Mouse (Mus musculus): ENCODE measurements at regions not wholly inside any gene's neighbourhood (a gene's known extent, or its start where the extent isn't known, plus 50 kb on each side); places are given as distances from the start of the nearest gene placed in this dataset.

DNA sequence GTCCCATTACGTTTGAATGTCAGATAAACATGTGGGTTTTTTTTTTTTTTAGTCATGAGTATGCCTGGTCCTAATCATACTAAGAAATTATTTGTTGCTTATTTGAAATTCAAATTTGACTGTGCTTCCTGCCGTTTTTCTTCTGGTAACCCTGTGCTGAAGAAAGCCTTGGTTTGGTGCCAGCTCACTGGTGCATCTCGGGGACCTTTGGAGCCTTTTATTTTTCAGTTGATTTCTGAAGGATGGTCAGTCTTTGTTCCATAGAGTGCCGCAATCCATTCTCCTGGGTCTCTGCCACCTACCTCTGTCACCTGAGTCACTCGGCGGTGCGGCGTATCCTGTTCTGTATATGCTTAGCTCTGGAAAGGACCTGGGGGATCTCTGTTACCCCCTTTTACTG is 158.9 kb upstream of the Id4 start:
- Histone ChIP-seq H3K27me3 (ENCODE audit: control insufficient read depth, insufficient read depth, low read depth, low read length) (no peaks in the 10 kb centered on the region), H3K9me3 (ENCODE audit: control insufficient read depth, low read length) (no peaks in the 10 kb centered on the region), H3K4me1 (replicated peaks; ENCODE audit: control insufficient read depth, insufficient read depth, low read length) (no peaks in the 10 kb centered on the region), H3K36me3 (ENCODE audit: control insufficient read depth, insufficient read depth, low read length) (no peaks in the 10 kb centered on the region), H3K4me3 (ENCODE audit: low read length) (no peak overlapping the region), H3K27ac (ENCODE audit: low read length) (no peak overlapping the region), H3K9ac (ENCODE audit: low read length) (no peak overlapping the region), H3K4me2 (ENCODE audit: low read depth, low read length) (no peak overlapping the region)
- WGBS, result 67% methylated on average over 8 of the region's 8 CpGs
- ATAC-seq (ENCODE audit: low read depth), result no peak

DNA sequence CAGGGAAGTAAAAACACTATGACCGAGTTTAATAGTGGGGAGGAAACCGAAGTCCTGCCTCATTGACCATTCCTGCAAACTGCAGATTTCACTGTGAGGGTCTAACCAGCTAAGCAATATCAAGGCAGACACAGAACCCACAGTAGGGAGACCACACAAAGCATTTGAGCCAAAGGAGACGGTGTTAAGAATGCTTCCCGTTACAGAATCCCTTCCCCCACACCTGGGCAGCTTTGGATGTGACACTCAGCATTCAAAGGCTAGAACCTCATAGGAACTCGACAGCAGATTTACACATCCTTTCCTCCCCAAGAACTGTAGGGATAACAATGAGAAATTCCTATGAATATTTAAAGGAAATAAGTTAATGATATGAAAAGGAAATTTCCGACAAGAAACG is 158.5 kb upstream of the Id4 start:
- no peaks in the 10 kb centered on the region for H3K4me1 ChIP-seq (replicated peaks; ENCODE audit: control insufficient read depth, insufficient read depth, low read length)
- WGBS, result 56% methylated on average over 7 of the region's 7 CpGs
- H3K9me3 ChIP-seq (ENCODE audit: control insufficient read depth, low read length), result no peaks in the 10 kb centered on the region
- H3K9ac ChIP-seq (ENCODE audit: low read length), result no peak overlapping the region
- H3K4me3 ChIP-seq (ENCODE audit: low read length), result no peak overlapping the region
- H3K27ac ChIP-seq (ENCODE audit: low read length), result no peak overlapping the region
- H3K4me2 ChIP-seq (ENCODE audit: low read depth, low read length), result no peak overlapping the region
- no peak for ATAC-seq (ENCODE audit: low read depth)
- no peaks in the 10 kb centered on the region for H3K36me3 ChIP-seq (ENCODE audit: control insufficient read depth, insufficient read depth, low read length)
- H3K27me3 ChIP-seq (ENCODE audit: control insufficient read depth, insufficient read depth, low read depth, low read length), result no peaks in the 10 kb centered on the region

DNA sequence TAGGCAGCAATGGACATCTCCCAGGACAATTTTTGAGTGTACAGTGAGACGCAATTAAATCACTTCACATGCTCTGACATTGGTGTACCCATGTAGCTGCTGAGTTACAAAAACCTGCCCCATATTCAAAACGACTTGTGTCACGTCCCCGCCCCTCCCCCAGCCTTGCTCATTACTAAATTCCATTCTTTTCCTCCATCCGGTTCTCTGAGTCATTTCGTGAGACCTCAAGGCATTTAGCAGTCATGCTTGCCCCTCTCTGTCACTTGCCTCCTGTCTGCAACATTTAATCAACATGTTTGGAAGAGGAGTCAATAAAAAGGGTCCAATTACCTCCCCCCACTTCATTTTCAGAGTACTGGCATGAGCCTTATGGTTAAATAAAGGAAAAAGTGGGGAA is 156.3 kb upstream of the Id4 start:
- ATAC-seq (ENCODE audit: low read depth), result no peak
- Histone ChIP-seq H3K4me3 (ENCODE audit: low read length) (no peak overlapping the region), H3K36me3 (ENCODE audit: control insufficient read depth, insufficient read depth, low read length) (no peaks in the 10 kb centered on the region), H3K4me2 (ENCODE audit: low read depth, low read length) (no peak overlapping the region), H3K27ac (ENCODE audit: low read length) (no peak overlapping the region), H3K9me3 (ENCODE audit: control insufficient read depth, low read length) (no peaks in the 10 kb centered on the region), H3K4me1 (replicated peaks; ENCODE audit: control insufficient read depth, insufficient read depth, low read length) (no peaks in the 10 kb centered on the region), H3K9ac (ENCODE audit: low read length) (no peak overlapping the region), H3K27me3 (ENCODE audit: control insufficient read depth, insufficient read depth, low read depth, low read length) (no peaks in the 10 kb centered on the region)
- WGBS, result 50% methylated on average over 6 of the region's 6 CpGs

DNA sequence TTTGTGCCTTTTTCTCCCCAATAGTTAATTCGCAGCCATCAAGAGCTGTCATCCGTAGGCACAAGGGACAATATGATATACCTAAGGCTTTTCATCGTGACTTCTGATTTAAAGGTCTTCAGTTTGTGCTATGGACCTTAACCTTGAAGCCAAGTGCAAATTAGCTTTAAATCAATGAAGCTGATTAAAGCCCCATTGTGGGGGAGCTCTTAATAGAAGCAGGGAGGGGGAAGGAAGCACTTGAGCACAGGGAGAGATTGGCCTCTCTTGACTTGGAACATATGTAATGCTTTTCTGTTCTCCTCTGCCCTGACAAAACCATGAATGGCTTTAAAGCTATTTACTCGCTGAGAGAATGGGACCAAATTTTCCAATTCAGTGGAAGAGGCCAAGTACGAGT is 154.1 kb upstream of the Id4 start:
- Histone ChIP-seq H3K4me2 (ENCODE audit: low read depth, low read length) (no peak overlapping the region), H3K27me3 (ENCODE audit: control insufficient read depth, insufficient read depth, low read depth, low read length) (no peaks in the 10 kb centered on the region), H3K36me3 (ENCODE audit: control insufficient read depth, insufficient read depth, low read length) (no peaks in the 10 kb centered on the region), H3K4me3 (ENCODE audit: low read length) (no peak overlapping the region), H3K9me3 (ENCODE audit: control insufficient read depth, low read length) (no peaks in the 10 kb centered on the region), H3K4me1 (replicated peaks; ENCODE audit: control insufficient read depth, insufficient read depth, low read length) (no peaks in the 10 kb centered on the region), H3K27ac (ENCODE audit: low read length) (no peak overlapping the region), H3K9ac (ENCODE audit: low read length) (no peak overlapping the region)
- no peak for ATAC-seq (ENCODE audit: low read depth)
- 75% methylated on average over 5 of the region's 5 CpGs for WGBS

DNA sequence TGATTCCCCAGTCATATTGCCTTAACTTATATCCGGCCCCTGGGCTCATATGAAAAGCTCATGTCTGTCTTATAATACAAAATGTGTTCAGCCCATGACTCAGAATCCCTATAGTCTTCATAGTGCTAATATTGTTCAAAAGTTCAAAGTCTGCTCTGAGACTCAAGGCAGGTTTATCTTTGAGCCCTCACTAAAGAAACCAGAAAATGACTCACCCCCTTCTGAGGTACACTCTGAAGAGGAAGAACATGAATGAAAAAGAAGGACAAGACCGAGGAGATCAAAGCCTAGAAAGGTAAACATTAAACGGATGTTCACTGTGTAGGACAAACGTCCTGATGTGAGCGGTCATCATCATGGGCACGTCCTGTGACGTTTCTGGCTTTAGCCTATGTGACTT is 145.1 kb upstream of the Id4 start:
- Histone ChIP-seq H3K4me3 (ENCODE audit: low read length) (no peak overlapping the region), H3K4me2 (ENCODE audit: low read depth, low read length) (no peak overlapping the region), H3K27me3 (ENCODE audit: control insufficient read depth, insufficient read depth, low read depth, low read length) (no peaks in the 10 kb centered on the region), H3K27ac (ENCODE audit: low read length) (no peak overlapping the region), H3K9ac (ENCODE audit: low read length) (no peak overlapping the region), H3K9me3 (ENCODE audit: control insufficient read depth, low read length) (no peaks in the 10 kb centered on the region), H3K36me3 (ENCODE audit: control insufficient read depth, insufficient read depth, low read length) (no peaks in the 10 kb centered on the region), H3K4me1 (replicated peaks; ENCODE audit: control insufficient read depth, insufficient read depth, low read length) (no peaks in the 10 kb centered on the region)
- ATAC-seq (ENCODE audit: low read depth), result no peak
- 45% methylated on average over 7 of the region's 7 CpGs for WGBS

DNA sequence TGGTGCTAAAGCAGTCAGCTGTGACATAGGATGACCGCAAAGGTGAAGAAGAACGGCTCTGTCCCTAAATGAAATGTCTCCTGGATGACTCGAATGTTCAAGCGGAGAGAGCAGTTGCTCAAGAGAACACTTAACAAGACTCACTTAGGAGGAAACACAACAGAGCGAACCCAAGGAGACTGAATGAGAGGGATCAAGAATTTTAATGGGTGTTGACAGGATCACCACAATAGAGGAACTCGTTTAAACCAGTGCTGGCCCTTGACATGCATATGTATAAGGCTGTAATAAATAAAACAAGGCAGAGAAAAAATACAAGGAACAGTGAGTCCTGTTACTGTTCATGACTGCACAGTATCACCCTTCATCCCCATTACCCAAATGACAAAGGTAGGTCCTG is 134.4 kb upstream of the Id4 start:
- ATAC-seq (ENCODE audit: low read depth), result no peak
- Histone ChIP-seq H3K4me1 (replicated peaks; ENCODE audit: control insufficient read depth, insufficient read depth, low read length) (peaks cover 10% of the 10 kb centered on the region; the same call in 1 of the 2 replicates), H3K9me3 (ENCODE audit: control insufficient read depth, low read length) (no peaks in the 10 kb centered on the region), H3K27ac (ENCODE audit: low read length) (no peak overlapping the region), H3K9ac (ENCODE audit: low read length) (no peak overlapping the region), H3K4me2 (ENCODE audit: low read depth, low read length) (no peak overlapping the region), H3K36me3 (ENCODE audit: control insufficient read depth, insufficient read depth, low read length) (no peaks in the 10 kb centered on the region), H3K27me3 (ENCODE audit: control insufficient read depth, insufficient read depth, low read depth, low read length) (no peaks in the 10 kb centered on the region), H3K4me3 (ENCODE audit: low read length) (no peak overlapping the region)
- 67% methylated on average over 6 of the region's 6 CpGs for whole genome bisulfite sequencing

DNA sequence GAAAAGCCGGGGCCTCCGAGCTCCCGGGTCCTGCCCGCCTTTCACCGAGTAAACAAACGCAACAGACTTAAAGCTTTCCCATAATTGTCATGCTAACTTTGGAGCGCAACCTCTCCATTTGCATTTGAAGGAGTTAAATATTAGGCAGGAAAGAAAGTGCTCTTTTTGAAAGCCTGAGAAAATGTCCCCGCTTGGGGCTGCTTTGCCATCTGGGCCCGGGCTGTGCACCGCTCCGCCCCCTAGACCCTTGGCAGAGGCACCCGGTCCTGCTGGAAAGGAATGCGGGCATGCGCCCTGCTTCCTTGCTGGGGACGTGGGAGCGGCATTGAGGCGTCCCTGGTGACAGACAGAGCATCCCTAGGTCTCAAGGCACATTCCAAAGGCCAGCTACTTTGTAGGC is 130.3 kb upstream of the Id4 start:
- peak; percentile 92 for ATAC-seq (ENCODE audit: low read depth)
- Histone ChIP-seq H3K4me3 (ENCODE audit: low read length) (peak overlapping the region; percentile 44), H3K9me3 (ENCODE audit: control insufficient read depth, low read length) (no peaks in the 10 kb centered on the region), H3K27ac (ENCODE audit: low read length) (peak overlapping the region; percentile 27; the same call in 1 of the 2 replicates), H3K4me2 (ENCODE audit: low read depth, low read length) (peak overlapping the region; percentile 71), H3K4me1 (replicated peaks; ENCODE audit: control insufficient read depth, insufficient read depth, low read length) (peaks cover 10% of the 10 kb centered on the region; the same call in 1 of the 2 replicates), H3K27me3 (ENCODE audit: control insufficient read depth, insufficient read depth, low read depth, low read length) (no peaks in the 10 kb centered on the region), H3K36me3 (ENCODE audit: control insufficient read depth, insufficient read depth, low read length) (no peaks in the 10 kb centered on the region), H3K9ac (ENCODE audit: low read length) (peak overlapping the region; percentile 60)
- WGBS, result under 1% methylated on average over 17 of the region's 17 CpGs

DNA sequence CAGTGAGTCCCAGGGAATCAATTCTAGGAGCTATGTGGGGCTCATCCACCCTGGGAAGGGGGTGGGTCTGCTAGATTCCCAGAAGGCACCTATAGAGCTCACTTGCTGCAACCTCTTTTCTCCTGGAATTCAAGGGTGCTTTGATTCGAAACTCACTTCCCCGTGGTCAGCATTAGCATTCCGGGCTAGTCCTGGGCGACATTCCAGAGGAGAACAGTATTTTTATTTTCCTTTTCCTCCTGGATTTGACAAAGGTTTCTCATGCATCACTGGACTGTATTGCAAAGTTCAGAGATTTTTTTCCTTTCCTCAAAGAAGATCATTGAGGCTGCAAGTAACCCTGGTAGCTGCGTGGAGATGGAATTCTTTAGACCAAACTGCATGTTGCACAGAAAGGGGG is 129.3 kb upstream of the Id4 start:
- no peak overlapping the region for H3K27ac ChIP-seq (ENCODE audit: low read length)
- no peak overlapping the region for H3K4me2 ChIP-seq (ENCODE audit: low read depth, low read length)
- 41% methylated on average over 5 of the region's 5 CpGs for WGBS
- H3K9me3 ChIP-seq (ENCODE audit: control insufficient read depth, low read length), result no peaks in the 10 kb centered on the region
- no peaks in the 10 kb centered on the region for H3K36me3 ChIP-seq (ENCODE audit: control insufficient read depth, insufficient read depth, low read length)
- H3K9ac ChIP-seq (ENCODE audit: low read length), result no peak overlapping the region
- no peak for ATAC-seq (ENCODE audit: low read depth)
- H3K4me1 ChIP-seq (replicated peaks; ENCODE audit: control insufficient read depth, insufficient read depth, low read length), result peaks cover 10% of the 10 kb centered on the region; the same call in 1 of the 2 replicates
- no peaks in the 10 kb centered on the region for H3K27me3 ChIP-seq (ENCODE audit: control insufficient read depth, insufficient read depth, low read depth, low read length)
- H3K4me3 ChIP-seq (ENCODE audit: low read length), result no peak overlapping the region

DNA sequence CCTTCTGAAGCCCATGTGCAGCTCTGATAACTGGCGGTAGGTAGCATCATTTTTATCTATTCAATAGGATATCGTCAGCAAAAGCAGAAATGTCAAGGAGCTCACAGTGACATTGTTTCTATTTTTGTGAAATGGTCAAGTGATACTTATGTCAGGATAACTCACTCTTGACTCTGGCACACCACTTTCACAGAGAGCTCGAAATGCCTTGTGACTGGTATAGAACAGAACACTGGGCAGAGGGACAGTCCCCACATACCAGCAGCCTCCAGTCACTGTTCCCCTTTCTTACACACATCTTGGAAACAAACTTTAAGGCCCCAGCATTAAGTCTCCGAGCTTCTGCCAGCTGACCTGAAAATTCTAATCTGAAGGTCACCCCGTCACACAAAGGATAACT is 115.1 kb upstream of the Id4 start:
- no peak overlapping the region for H3K27ac ChIP-seq (ENCODE audit: low read length)

DNA sequence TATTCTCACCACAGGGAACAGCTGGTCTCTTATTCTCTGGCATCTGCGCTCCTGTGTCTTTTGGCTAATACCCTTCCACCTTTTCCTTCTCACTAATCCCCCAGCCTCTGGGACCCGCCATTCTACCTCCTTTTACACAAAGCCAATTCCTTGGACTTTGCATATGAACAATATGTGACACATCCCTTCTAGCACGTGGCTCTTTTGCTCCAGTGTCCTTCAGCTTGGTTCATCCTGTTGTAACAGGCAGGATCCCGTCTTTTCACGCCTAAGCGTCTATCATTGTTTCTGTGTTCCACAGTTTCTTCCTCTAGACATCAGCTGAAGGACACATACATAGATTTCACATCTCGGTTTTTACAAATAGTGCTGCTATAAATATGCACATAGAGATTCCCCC is 114.0 kb upstream of the Id4 start:
- Histone ChIP-seq H3K27me3 (ENCODE audit: control insufficient read depth, insufficient read depth, low read depth, low read length) (no peaks in the 10 kb centered on the region), H3K4me3 (ENCODE audit: low read length) (no peak overlapping the region), H3K4me2 (ENCODE audit: low read depth, low read length) (no peak overlapping the region), H3K9me3 (ENCODE audit: control insufficient read depth, low read length) (no peaks in the 10 kb centered on the region), H3K27ac (ENCODE audit: low read length) (no peak overlapping the region), H3K36me3 (ENCODE audit: control insufficient read depth, insufficient read depth, low read length) (no peaks in the 10 kb centered on the region), H3K9ac (ENCODE audit: low read length) (no peak overlapping the region), H3K4me1 (replicated peaks; ENCODE audit: control insufficient read depth, insufficient read depth, low read length) (no peaks in the 10 kb centered on the region)
- whole genome bisulfite sequencing, result 80% methylated on average over 7 of the region's 7 CpGs
- ATAC-seq (ENCODE audit: low read depth), result no peak

More for the DNA sequence above, 115.1 kb upstream of the Id4 start:
- no peak for ATAC-seq (ENCODE audit: low read depth)
- Histone ChIP-seq H3K36me3 (ENCODE audit: control insufficient read depth, insufficient read depth, low read length) (no peaks in the 10 kb centered on the region), H3K4me3 (ENCODE audit: low read length) (no peak overlapping the region), H3K4me1 (replicated peaks; ENCODE audit: control insufficient read depth, insufficient read depth, low read length) (no peaks in the 10 kb centered on the region), H3K4me2 (ENCODE audit: low read depth, low read length) (no peak overlapping the region), H3K9me3 (ENCODE audit: control insufficient read depth, low read length) (no peaks in the 10 kb centered on the region), H3K27me3 (ENCODE audit: control insufficient read depth, insufficient read depth, low read depth, low read length) (no peaks in the 10 kb centered on the region), H3K9ac (ENCODE audit: low read length) (no peak overlapping the region)
- 79% methylated on average over 5 of the region's 5 CpGs for WGBS

All from lung, embryonic 16.5 days (tissue).